Mouse (Mus musculus) heart, adult 2 months (tissue): ENCODE data around the gene Ppp1r3d.

Experiments used
- CTCF ChIP-seq: fragments of 200-600 bp; IDR thresholded peaks from 2 replicates; pipeline ENCODE4 v1.8.1; 2022; ENCODE audit warnings: antibody characterized with exemption, mild to moderate bottlenecking, moderate library complexity
- EP300 ChIP-seq: fragments of 200-500 bp; IDR thresholded peaks from 2 replicates; pipeline ENCODE4 v1.6.1; 2011; ENCODE audit warnings: low read depth, low read length, control low read depth; ENCODE audit not compliant: insufficient read depth

DNA sequence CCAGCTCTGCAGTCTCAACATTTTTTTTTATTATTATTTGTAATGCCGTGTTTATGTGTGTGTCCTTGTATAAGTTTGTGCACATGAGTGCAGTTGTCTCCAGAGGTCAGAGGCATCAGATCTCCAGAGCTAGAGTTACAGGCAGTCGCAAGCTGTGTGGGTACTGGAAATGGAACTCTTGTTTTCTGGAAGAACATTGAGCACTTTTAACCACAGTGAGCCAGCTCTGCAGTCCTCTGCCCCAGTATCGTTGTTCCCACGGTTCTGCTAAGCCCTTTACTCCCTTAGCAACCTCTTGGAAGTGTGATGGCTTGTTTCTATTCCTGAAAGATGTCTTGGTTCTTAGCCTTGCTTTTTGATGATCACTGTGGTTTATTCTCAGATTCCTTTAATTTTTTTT is 35.1 kb upstream of the Ppp1r3d start:
- no peak for TF ChIP-seq EP300
- TF ChIP-seq CTCF, result no peak
